26 mouse cellular contexts compared by ENCODE assay signal in the genomic region with DNA sequence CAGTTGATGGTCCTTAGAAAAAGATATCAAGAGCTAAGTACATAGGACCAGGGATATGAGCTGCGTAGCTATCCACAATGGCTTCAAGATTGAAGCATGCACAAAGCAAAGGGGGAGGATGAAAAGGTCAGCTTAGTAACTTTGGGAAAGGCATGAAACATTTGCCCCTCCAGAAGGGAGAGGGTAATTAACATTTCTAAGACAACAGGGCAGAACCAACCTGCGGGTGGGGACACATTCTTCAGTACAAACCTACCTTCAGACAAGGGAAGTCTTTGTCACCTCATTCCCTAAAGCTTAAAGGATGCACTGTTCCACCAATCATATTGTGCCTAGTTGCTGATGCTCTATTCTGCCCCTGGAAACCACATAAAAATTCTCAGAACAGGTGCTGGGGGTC.
"Had no signal": no experiment of that assay in that cellular context is flagged by ENCODE, and none has a peak within 500 bp of the region (broad histone marks: within the 10 kb centered on the region; RNA-seq: fewer than 3 reads in every experiment).

No protein-coding gene starts in this region.

- ATAC-seq: forebrain, embryonic 13.5 days; forebrain, embryonic 14.5 days; forebrain, embryonic 15.5 days; forebrain, embryonic 16.5 days; forebrain, postnatal 0 days had no signal

- H3K4me3 ChIP-seq: embryonic facial prominence, embryonic 10.5 days; embryonic facial prominence, embryonic 12.5 days; embryonic facial prominence, embryonic 13.5 days; embryonic facial prominence, embryonic 15.5 days; erythroblast, embryonic 14.5 days; forebrain, embryonic 10.5 days; forebrain, embryonic 12.5 days; forebrain, embryonic 13.5 days; forebrain, embryonic 15.5 days; gastrocnemius, adult 2 months; heart, adult 2 months had no signal

- H3K4me2 ChIP-seq: embryonic facial prominence, embryonic 12.5 days; embryonic facial prominence, embryonic 13.5 days; embryonic facial prominence, embryonic 15.5 days; forebrain, embryonic 12.5 days; forebrain, embryonic 13.5 days; forebrain, embryonic 15.5 days had no signal

- H3K9me3 ChIP-seq: embryonic facial prominence, embryonic 10.5 days; embryonic facial prominence, embryonic 12.5 days; embryonic facial prominence, embryonic 13.5 days; embryonic facial prominence, embryonic 15.5 days; forebrain, embryonic 10.5 days; forebrain, embryonic 12.5 days; forebrain, embryonic 13.5 days; forebrain, embryonic 15.5 days had no signal

- H3K27me3 ChIP-seq: embryonic facial prominence, embryonic 12.5 days; embryonic facial prominence, embryonic 13.5 days; embryonic facial prominence, embryonic 15.5 days; forebrain, embryonic 12.5 days; forebrain, embryonic 13.5 days; forebrain, embryonic 15.5 days had no signal

- H3K27ac ChIP-seq: embryonic facial prominence, embryonic 10.5 days; embryonic facial prominence, embryonic 12.5 days; embryonic facial prominence, embryonic 13.5 days; embryonic facial prominence, embryonic 15.5 days; forebrain, embryonic 10.5 days; forebrain, embryonic 12.5 days; forebrain, embryonic 13.5 days; forebrain, embryonic 15.5 days; gastrocnemius, adult 2 months; heart, adult 2 months had no signal

- H3K4me1 ChIP-seq: embryonic facial prominence, embryonic 10.5 days; embryonic facial prominence, embryonic 12.5 days; embryonic facial prominence, embryonic 13.5 days; embryonic facial prominence, embryonic 15.5 days; forebrain, embryonic 10.5 days; forebrain, embryonic 12.5 days; forebrain, embryonic 13.5 days; forebrain, embryonic 15.5 days had no signal

- DNase-seq: cerebellum, adult 9-10 months; cerebellum, adult 9-11 months; cerebellum, postnatal 10 days; cerebellum, postnatal 14 days; cerebellum, postnatal 25 days; cerebellum, postnatal 36 days; embryo, embryonic 11 days; forebrain, postnatal 0 days; gastrocnemius, adult 2 months; gastrocnemius, postnatal 10 days; gastrocnemius, postnatal 14 days; gastrocnemius, postnatal 25 days; gastrocnemius, postnatal 36 days; heart, adult 18-20 months; heart, adult 2 months had no signal

- H3K9ac ChIP-seq: embryonic facial prominence, embryonic 12.5 days; embryonic facial prominence, embryonic 13.5 days; embryonic facial prominence, embryonic 15.5 days; forebrain, embryonic 12.5 days; forebrain, embryonic 13.5 days; forebrain, embryonic 15.5 days; forebrain, postnatal 0 days had no signal

- H3K36me3 ChIP-seq: embryonic facial prominence, embryonic 10.5 days; embryonic facial prominence, embryonic 12.5 days; embryonic facial prominence, embryonic 13.5 days; embryonic facial prominence, embryonic 15.5 days; forebrain, embryonic 10.5 days; forebrain, embryonic 12.5 days; forebrain, embryonic 15.5 days had no signal
